Mouse (Mus musculus) mouse trophoblast stem cell (cell line): ENCODE results near the gene Gal3st4.
"Not testable (repeated sequence)": the region's sequence is repeated elsewhere in the genome, so short reads cannot be mapped to it uniquely, and the experiment has no call there.

ENCODE experiments used
- in situ Hi-C, 2 experiments: fragments of 300-500 bp; cut with MseI, MboI; formaldehyde crosslinking; loops; 2 replicates in 1 of 2; 3 replicates in 1 of 2; pipeline ENCODE4 v1.15.1; 2025

Gene Gal3st4

GRCm38 (mm10) chr5:138222111-138222510 lies 50.5 kb downstream of the Gal3st4 start:
- in situ Hi-C loops, result no loop called here

DNA sequence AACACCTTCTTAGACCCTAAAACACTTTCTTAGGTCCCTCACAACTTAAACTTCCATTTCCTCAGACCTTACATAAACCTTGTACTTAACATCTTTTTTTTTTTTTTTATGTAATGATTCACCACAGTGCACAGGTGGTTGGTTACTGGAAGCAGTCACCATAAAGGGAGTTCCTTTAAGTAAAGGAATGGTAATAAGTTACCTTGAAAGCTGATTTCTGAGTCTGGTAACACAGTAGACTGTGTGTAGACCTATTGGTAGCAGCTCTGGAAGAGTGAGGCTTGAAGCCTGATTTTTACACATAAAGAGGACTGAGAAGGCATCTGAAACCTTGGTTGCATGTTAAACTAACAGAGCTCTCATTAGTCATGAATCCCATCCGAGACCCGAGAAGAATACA lies 52.8 kb downstream of the Gal3st4 start:
- in situ Hi-C loops, result no loop called here

GRCm38 (mm10) chr5:138216632-138217031 lies 56.0 kb downstream of the Gal3st4 start:
- in situ Hi-C loops, result not testable (repeated sequence)
